Mouse (Mus musculus): ENCODE data around the gene Olfr1189.
"Not testable (repeated sequence)": the region's sequence is repeated elsewhere in the genome, so short reads cannot be mapped to it uniquely, and the experiment has no call there.

The Olfr1189 gene

GRCm38 (mm10) chr2:88586154-88586553 is at the start of gene Olfr1189:
Gene Olfr1189, plus strand, starts transcription at chr2:88586454.
- DNase-seq (ENCODE audit: low spot score) = no peak

DNA sequence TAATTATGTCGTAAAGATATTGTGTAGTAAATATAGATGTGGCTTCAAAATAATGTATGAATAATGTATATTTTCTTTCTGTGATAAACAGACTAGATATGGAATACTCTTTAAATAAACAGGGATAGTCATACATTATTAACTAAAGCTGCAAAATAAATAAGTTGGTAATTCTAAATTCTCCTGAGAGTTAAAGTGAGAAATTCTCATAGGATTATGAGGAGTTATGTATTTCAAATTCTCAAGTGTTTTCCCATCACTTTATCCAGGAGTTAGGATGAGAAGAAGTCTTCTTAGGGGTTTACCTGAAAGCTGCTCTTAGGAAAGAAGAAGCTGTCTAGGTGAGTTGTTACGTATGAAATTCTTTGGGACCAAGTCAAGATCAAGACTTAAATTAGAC is 29.6 kb upstream of the Olfr1189 start, which contains the start of gene Olfr1188:
TSS of gene Olfr1188 (plus strand) at position 301 of the 400 bp plus-strand sequence.
- DNase-seq (ENCODE audit: low spot score) = no peak

DNA sequence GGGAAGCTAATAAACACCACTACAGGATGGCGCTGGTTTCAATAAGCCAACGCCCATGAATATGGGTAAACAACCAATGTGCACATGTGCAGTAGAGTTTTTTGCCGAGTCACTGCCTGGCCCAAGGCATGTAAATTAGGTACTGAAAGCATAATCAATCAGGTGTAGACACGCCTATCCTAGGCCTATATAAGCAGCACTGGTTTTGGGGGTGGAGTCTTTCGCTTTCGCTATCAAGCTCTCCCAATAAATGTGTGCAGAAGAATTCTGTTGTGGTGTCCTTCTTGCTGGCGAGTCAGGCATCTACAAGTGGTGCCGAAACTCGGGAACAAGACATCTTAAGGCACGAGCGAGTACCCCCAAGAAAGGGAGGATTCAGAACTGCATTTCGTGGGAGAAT is 13.6 kb upstream of the Olfr1189 start:
- DNase-seq (ENCODE audit: low spot score) = not testable (repeated sequence)

DNA sequence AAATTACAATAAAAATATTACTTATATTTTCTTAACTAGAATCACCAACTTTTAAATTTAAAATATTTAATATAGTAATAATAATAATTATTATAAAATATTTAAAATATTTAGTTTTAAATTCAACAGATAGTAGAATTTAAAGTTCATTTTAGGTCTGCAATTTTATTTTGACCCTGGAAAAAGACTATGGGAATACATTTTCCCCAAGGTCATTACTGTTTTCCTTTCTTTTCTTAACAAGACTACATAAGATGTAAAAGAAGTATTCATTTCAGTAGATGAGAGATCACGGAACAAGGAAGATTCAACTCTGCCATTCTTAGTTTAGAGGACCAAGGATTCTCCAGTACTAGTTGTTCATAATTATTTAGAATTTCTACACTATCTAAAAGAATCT is 54.0 kb downstream of the Olfr1189 start, which contains the start of gene Olfr1191-ps1:
TSS of gene Olfr1191-ps1 (plus strand) at position 301 of the 400 bp plus-strand sequence.
- not testable (repeated sequence) for DNase-seq (ENCODE audit: low spot score)

Measured in urinary bladder, postnatal 25 days (tissue).